Mouse (Mus musculus): ENCODE measurements at regions not wholly inside any gene's neighbourhood (a gene's known extent, or its start where the extent isn't known, plus 50 kb on each side); places are given as distances from the start of the nearest gene placed in this dataset.

DNA sequence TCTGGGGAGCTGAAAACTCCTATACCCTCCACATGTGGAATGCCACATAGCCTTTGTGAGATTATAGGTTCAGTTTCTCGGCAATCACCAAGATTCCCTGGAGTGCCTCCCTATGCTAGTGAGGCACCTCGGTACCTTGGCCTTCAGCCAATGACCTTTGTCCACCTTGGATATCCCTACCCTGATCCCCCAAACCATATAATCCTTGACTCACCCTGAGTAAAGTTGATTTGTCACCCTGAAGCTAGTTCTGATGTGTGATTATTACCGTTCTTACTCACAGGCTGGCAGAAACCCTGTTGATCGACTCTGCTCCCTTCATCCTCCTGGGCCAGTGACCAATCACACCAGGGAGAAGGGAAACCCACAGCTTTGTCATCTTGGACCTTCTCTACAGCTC is 152.5 kb downstream of the Ptpru start:
- H3K4me1 ChIP-seq (replicated peaks; ENCODE audit: insufficient read depth, low read length), result no peaks in the 10 kb centered on the region
- H3K4me2 ChIP-seq (ENCODE audit: low read length), result no peak overlapping the region
- no peaks in the 10 kb centered on the region for H3K27me3 ChIP-seq (ENCODE audit: insufficient read depth, low read length)
- H3K9me3 ChIP-seq (replicated peaks; ENCODE audit: low read length), result no peaks in the 10 kb centered on the region
- DNase-seq (ENCODE audit: low spot score) (no peak), ATAC-seq (replicated peaks; ENCODE audit: low FRiP score, low read depth) (no peak)
- 91% methylated on average over 4 of the region's 4 CpGs for WGBS
- no peak overlapping the region for H3K4me3 ChIP-seq (replicated peaks; ENCODE audit: low read depth, low read length)
- no peak overlapping the region for H3K9ac ChIP-seq (ENCODE audit: low read depth, low read length)
- no peaks in the 10 kb centered on the region for H3K36me3 ChIP-seq (ENCODE audit: insufficient read depth, low read length)
- H3K27ac ChIP-seq, result no peak overlapping the region
- TF ChIP-seq CTCF (IDR thresholded peaks at IDR 0.05; ENCODE audit: low read depth), result no peak

DNA sequence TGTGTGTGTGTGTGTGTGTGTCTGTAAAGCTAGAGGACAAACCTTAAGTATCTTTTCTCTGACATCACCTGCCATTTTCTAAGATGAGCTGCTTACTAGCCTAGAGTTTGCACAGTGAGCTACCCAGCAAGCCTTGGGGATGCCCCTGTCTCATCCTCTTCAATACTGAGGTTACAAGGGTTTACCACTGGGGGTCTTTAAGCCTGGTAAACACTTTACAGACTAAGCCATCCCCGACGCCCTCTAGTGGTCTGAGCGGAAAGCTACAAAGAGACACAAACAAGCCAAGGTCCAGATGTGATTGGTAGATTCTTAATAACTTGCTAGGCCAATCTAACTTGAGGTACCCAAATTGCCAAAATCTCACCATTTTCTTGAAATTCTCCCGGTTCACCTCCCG is 143.9 kb downstream of the Ptpru start:
- H3K36me3 ChIP-seq (ENCODE audit: insufficient read depth, low read length), result no peaks in the 10 kb centered on the region
- H3K9ac ChIP-seq (ENCODE audit: low read depth, low read length), result no peak overlapping the region
- H3K4me2 ChIP-seq (ENCODE audit: low read length), result no peak overlapping the region
- TF ChIP-seq CTCF (IDR thresholded peaks at IDR 0.05; ENCODE audit: low read depth), result peak; percentile 70
- WGBS, result 8% methylated on average over 5 of the region's 5 CpGs
- DNase-seq (ENCODE audit: low spot score) (peak; percentile 58), ATAC-seq (replicated peaks; ENCODE audit: low FRiP score, low read depth) (no peak)
- no peak overlapping the region for H3K4me3 ChIP-seq (replicated peaks; ENCODE audit: low read depth, low read length)
- no peaks in the 10 kb centered on the region for H3K9me3 ChIP-seq (replicated peaks; ENCODE audit: low read length)
- H3K27me3 ChIP-seq (ENCODE audit: insufficient read depth, low read length), result no peaks in the 10 kb centered on the region
- H3K27ac ChIP-seq, result no peak overlapping the region
- 0 out of 2 replicates have a peak, but pooled peaks cover 6% of the 10 kb centered on the region for H3K4me1 ChIP-seq (replicated peaks; ENCODE audit: insufficient read depth, low read length)

DNA sequence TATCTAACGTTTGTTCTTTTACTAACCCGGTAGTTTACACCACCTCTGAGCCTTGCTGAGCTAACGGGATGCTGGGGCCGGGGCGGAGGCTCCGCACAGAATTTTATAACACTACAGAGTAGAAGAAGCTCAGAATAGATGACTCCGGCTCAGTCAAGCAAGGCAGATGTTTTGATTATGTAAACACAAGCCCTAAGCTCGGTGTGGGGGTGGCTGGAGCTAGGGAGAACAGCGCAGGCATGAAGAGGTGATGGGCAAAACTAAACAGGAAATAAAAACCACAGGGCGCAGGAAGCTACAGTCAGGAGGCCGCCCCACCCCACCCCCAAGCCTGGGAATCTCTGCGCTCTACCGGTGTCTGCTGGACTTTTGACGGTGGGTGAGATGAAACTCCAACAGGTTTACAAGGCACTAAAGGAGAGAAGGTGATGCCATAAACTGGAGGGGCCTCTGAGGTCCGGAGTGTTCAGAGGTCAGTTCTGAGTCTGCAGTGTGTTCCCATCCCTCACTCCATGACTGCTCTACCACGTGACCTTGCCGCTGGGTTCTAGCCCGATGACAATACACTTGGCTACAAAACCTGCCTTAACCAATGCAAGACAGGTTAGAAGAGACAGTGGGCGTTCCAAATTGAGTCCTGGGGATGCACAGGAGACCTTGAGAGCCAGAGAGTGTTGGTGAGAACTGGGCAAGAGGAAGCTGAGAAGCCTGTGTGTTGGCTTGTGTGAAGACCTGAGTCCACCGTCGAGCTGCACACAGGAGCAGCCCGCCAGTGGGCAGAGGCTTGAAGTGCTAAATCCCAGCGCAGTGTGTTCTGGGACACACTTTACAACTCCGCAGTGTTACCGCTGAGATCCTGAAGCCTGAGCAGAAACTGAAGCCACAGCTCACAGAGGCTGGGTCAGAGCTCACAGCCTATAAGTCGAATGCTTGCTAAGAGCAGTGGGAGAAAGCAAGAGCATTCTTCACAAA is 141.9 kb downstream of the Ptpru start:
- DNase-seq (ENCODE audit: low spot score) (peak; percentile 4), ATAC-seq (replicated peaks; ENCODE audit: low FRiP score, low read depth) (no peak)
- no peak for TF ChIP-seq CTCF (IDR thresholded peaks at IDR 0.05; ENCODE audit: low read depth)
- Histone ChIP-seq H3K36me3 (ENCODE audit: insufficient read depth, low read length) (no peaks in the 10 kb centered on the region), H3K27me3 (ENCODE audit: insufficient read depth, low read length) (no peaks in the 10 kb centered on the region), H3K4me1 (replicated peaks; ENCODE audit: insufficient read depth, low read length) (0 out of 2 replicates have a peak, but pooled peaks cover 6% of the 10 kb centered on the region), H3K27ac (no peak overlapping the region), H3K4me2 (ENCODE audit: low read length) (no peak overlapping the region), H3K9me3 (replicated peaks; ENCODE audit: low read length) (no peaks in the 10 kb centered on the region), H3K9ac (ENCODE audit: low read depth, low read length) (no peak overlapping the region), H3K4me3 (replicated peaks; ENCODE audit: low read depth, low read length) (no peak overlapping the region)
- 43% methylated on average over 26 of the region's 26 CpGs for WGBS
